8 mouse cellular contexts compared by ENCODE assay signal in genomic region chr14:29967611-29968010, GRCm38 (mm10). TPM values are rescaled to one million over a fixed set of nuclear protein-coding genes. Genes with fewer than 3 reads are reported as not detected.
DNase-seq lines count a peak whose midpoint lies in the region; ATAC-seq and TF ChIP-seq lines count a peak whose summit lies in the region.

No protein-coding gene starts in this region.

- no peak for DNase-seq in kidney, adult 2 months
- no peak for DNase-seq in kidney, postnatal 36 days
- DNase-seq in ZHBTc4 (ENCODE audit: low read depth, low spot score), result peak; percentile 54
- no peak for DNase-seq in midbrain, embryonic 14.5 days
- no peak for DNase-seq in adrenal gland, postnatal 25 days
- DNase-seq in frontal cortex, postnatal 25 days (ENCODE audit: low spot score in 2 of 2), result no peak

- peaks cover 7% of the 10 kb centered on the region; the same call in 1 of the 2 replicates for H3K4me1 ChIP-seq in kidney, adult 2 months (ENCODE audit: control insufficient read depth, insufficient read depth, low read length)
- H3K4me1 ChIP-seq in hindbrain, embryonic 13.5 days (replicated peaks), result peaks cover 31% of the 10 kb centered on the region
- peaks cover 14% of the 10 kb centered on the region for H3K4me1 ChIP-seq in midbrain, embryonic 14.5 days (ENCODE audit: control insufficient read depth, insufficient read depth, low read length)

- no peak for TF ChIP-seq POLR2A in kidney, adult 2 months (IDR thresholded peaks at IDR 0.05; ENCODE audit: low read depth, low read length)

- no peak; the same call in 1 of the 2 replicates for ATAC-seq in hindbrain, embryonic 13.5 days (ENCODE audit: low FRiP score)
- no peak for ATAC-seq in midbrain, embryonic 14.5 days (ENCODE audit: low FRiP score, low TSS enrichment)
- no peak for ATAC-seq in granulocyte monocyte progenitor cell, adult 5-6 weeks (replicated peaks; ENCODE audit: poor library complexity, severe bottlenecking)

- H3K27me3 ChIP-seq in kidney, adult 2 months (replicated peaks; ENCODE audit: control insufficient read depth, insufficient read depth, low read length), result no peaks in the 10 kb centered on the region
- H3K27me3 ChIP-seq in hindbrain, embryonic 13.5 days, result 0 out of 2 replicates have a peak, but pooled peaks cover 4% of the 10 kb centered on the region
- no peaks in the 10 kb centered on the region for H3K27me3 ChIP-seq in midbrain, embryonic 14.5 days (ENCODE audit: control insufficient read depth, insufficient read depth, low read length)

- peak overlapping the region; percentile 46 for H3K27ac ChIP-seq in kidney, adult 2 months (ENCODE audit: insufficient read depth, low read depth, low read length)
- peak overlapping the region; percentile 83 for H3K27ac ChIP-seq in hindbrain, embryonic 13.5 days
- peak overlapping the region; percentile 78 for H3K27ac ChIP-seq in midbrain, embryonic 14.5 days (replicated peaks; ENCODE audit: low read depth, low read length)

- 0 out of 2 replicates have a peak, but pooled peaks cover 3% of the 10 kb centered on the region for H3K36me3 ChIP-seq in kidney, adult 2 months (ENCODE audit: control insufficient read depth, insufficient read depth, low read length)
- H3K36me3 ChIP-seq in hindbrain, embryonic 13.5 days, result peaks cover 28% of the 10 kb centered on the region
- peaks cover 27% of the 10 kb centered on the region for H3K36me3 ChIP-seq in midbrain, embryonic 14.5 days (ENCODE audit: control insufficient read depth, insufficient read depth, low read length)

- H3K9me3 ChIP-seq in hindbrain, embryonic 13.5 days, result peaks cover 3% of the 10 kb centered on the region; the same call in 1 of the 2 replicates
- H3K9me3 ChIP-seq in midbrain, embryonic 14.5 days (ENCODE audit: control insufficient read depth, low read length), result no peaks in the 10 kb centered on the region

- peak overlapping the region; percentile 80 for H3K4me3 ChIP-seq in kidney, adult 2 months (ENCODE audit: insufficient read depth, low read depth, low read length)
- peak overlapping the region; percentile 90 for H3K4me3 ChIP-seq in hindbrain, embryonic 13.5 days
- peak overlapping the region; percentile 93 for H3K4me3 ChIP-seq in midbrain, embryonic 14.5 days (replicated peaks; ENCODE audit: low read depth, low read length)

- 61% methylated on average over 7 of the region's 7 CpGs for WGBS in kidney, adult 2 months
- WGBS in hindbrain, embryonic 13.5 days, result 71% methylated on average over 7 of the region's 7 CpGs
- 66% methylated on average over 7 of the region's 7 CpGs for WGBS in midbrain, embryonic 14.5 days

- H3K4me2 ChIP-seq in hindbrain, embryonic 13.5 days, result peak overlapping the region; percentile 81
- H3K4me2 ChIP-seq in midbrain, embryonic 14.5 days (ENCODE audit: low read length), result peak overlapping the region; percentile 62

- no peak for TF ChIP-seq CTCF in kidney, adult 2 months (conservative IDR thresholded peaks at IDR 0.05; ENCODE audit: insufficient read depth, insufficient read length, low read depth, low read length)

- H3K9ac ChIP-seq in hindbrain, embryonic 13.5 days, result peak overlapping the region; percentile 66
- peak overlapping the region; percentile 46; the same call in 1 of the 2 replicates for H3K9ac ChIP-seq in midbrain, embryonic 14.5 days (replicated peaks; ENCODE audit: low read length)

RNA-seq across cellular contexts. Expression of gene Selenok, which starts 0.5 kb away (rescaled TPM):
- 49.4 and 68.3 TPM in 2 replicates for polyA plus RNA-seq in kidney, adult 2 months (2012; rRNA removed)
- 440 and 455 TPM in 2 replicates for polyA plus RNA-seq in hindbrain, embryonic 13.5 days (2015; fragmentation: Nextera tagmentation; extraction: Ambion mirVana)
- polyA plus RNA-seq in midbrain, embryonic 14.5 days (2014; fragmentation: Nextera tagmentation; extraction: Ambion mirVana), result 356 and 457 TPM in 2 replicates
- 101 and 108 TPM in 2 replicates for total RNA-seq in adrenal gland, postnatal 25 days (2021)
- total RNA-seq in granulocyte monocyte progenitor cell, adult 5-6 weeks (2014; fragmentation: Nextera tagmentation), result 98.9 and 114 TPM in 2 replicates
- total RNA-seq in granulocyte monocyte progenitor cell, adult 5-6 weeks (2017), result 189 and 222 TPM in 2 replicates

RNA-seq across cellular contexts. Expression of gene Actr8, which starts 10.5 kb away (rescaled TPM):
- 20.1 and 22.2 TPM in 2 replicates for polyA plus RNA-seq in kidney, adult 2 months (2012; rRNA removed)
- 83.9 and 86.6 TPM in 2 replicates for polyA plus RNA-seq in hindbrain, embryonic 13.5 days (2015; fragmentation: Nextera tagmentation; extraction: Ambion mirVana)
- 61.0 and 63.8 TPM in 2 replicates for polyA plus RNA-seq in midbrain, embryonic 14.5 days (2014; fragmentation: Nextera tagmentation; extraction: Ambion mirVana)
- total RNA-seq in adrenal gland, postnatal 25 days (2021), result 63.0 and 78.1 TPM in 2 replicates
- 28.3 and 35.6 TPM in 2 replicates for total RNA-seq in granulocyte monocyte progenitor cell, adult 5-6 weeks (2014; fragmentation: Nextera tagmentation)
- total RNA-seq in granulocyte monocyte progenitor cell, adult 5-6 weeks (2017), result 25.5 and 31.8 TPM in 2 replicates

RNA-seq across cellular contexts. Expression of gene Il17rb, which starts 41.1 kb away (rescaled TPM):
- 6.7 and 7.3 TPM in 2 replicates for polyA plus RNA-seq in kidney, adult 2 months (2012; rRNA removed)
- 0.93 and 1.4 TPM in 2 replicates for polyA plus RNA-seq in hindbrain, embryonic 13.5 days (2015; fragmentation: Nextera tagmentation; extraction: Ambion mirVana)
- polyA plus RNA-seq in midbrain, embryonic 14.5 days (2014; fragmentation: Nextera tagmentation; extraction: Ambion mirVana), result 1.1 and 1.3 TPM in 2 replicates
- 1.8 and 3.7 TPM in 2 replicates for total RNA-seq in adrenal gland, postnatal 25 days (2021)
- total RNA-seq in granulocyte monocyte progenitor cell, adult 5-6 weeks (2014; fragmentation: Nextera tagmentation), result 4.0 and 13.5 TPM in 2 replicates
- total RNA-seq in granulocyte monocyte progenitor cell, adult 5-6 weeks (2017), result 5.2 and 7.2 TPM in 2 replicates

RNA-seq across cellular contexts. Expression of gene Chdh, which starts 41.2 kb away (rescaled TPM):
- 112 and 135 TPM in 2 replicates for polyA plus RNA-seq in kidney, adult 2 months (2012; rRNA removed)
- polyA plus RNA-seq in hindbrain, embryonic 13.5 days (2015; fragmentation: Nextera tagmentation; extraction: Ambion mirVana), result 0.48 and 0.62 TPM in 2 replicates
- 0.21 and 0.45 TPM in 2 replicates for polyA plus RNA-seq in midbrain, embryonic 14.5 days (2014; fragmentation: Nextera tagmentation; extraction: Ambion mirVana)
- 10.7 and 12.9 TPM in 2 replicates for total RNA-seq in adrenal gland, postnatal 25 days (2021)
- total RNA-seq in granulocyte monocyte progenitor cell, adult 5-6 weeks (2014; fragmentation: Nextera tagmentation), result 95.5 and 110 TPM in 2 replicates
- total RNA-seq in granulocyte monocyte progenitor cell, adult 5-6 weeks (2017), result 95.6 and 95.7 TPM in 2 replicates
